8 mouse cellular contexts compared by ENCODE assay signal in genomic region chr7:128348608-128349007, GRCm38 (mm10). TPM values are rescaled to one million over a fixed set of nuclear protein-coding genes. Genes with fewer than 3 reads are reported as not detected.
DNase-seq lines count a peak whose midpoint lies in the region; ATAC-seq and TF ChIP-seq lines count a peak whose summit lies in the region.
"Had no signal": no experiment of that assay in that cellular context is flagged by ENCODE, and none has a peak within 500 bp of the region (broad histone marks: within the 10 kb centered on the region; RNA-seq: fewer than 3 reads in every experiment).

No protein-coding gene starts in this region.

- H3K36me3 ChIP-seq in liver, postnatal 0 days (replicated peaks; ENCODE audit: insufficient read depth, low read length): no peaks in the 10 kb centered on the region
- H3K36me3 ChIP-seq: neural tube, embryonic 13.5 days had no signal

- intact Hi-C loops in gastrocnemius, postnatal 36 days (cut with DNase I): loop anchor here (5.0 kb wide), 1 partner anchor 359 kb away; no protein-coding TSS in a partner anchor

- TF ChIP-seq CTCF in liver, postnatal 0 days (IDR thresholded peaks at IDR 0.05; ENCODE audit: low read depth): 0 out of 2 replicates have a peak, but pooled peaks have one; percentile 1

- no peak overlapping the region for H3K4me2 ChIP-seq in liver, postnatal 0 days (ENCODE audit: low read depth, low read length)
- H3K4me2 ChIP-seq: neural tube, embryonic 13.5 days had no signal

- no peaks in the 10 kb centered on the region for H3K27me3 ChIP-seq in liver, postnatal 0 days (ENCODE audit: insufficient read depth, low read length)
- H3K27me3 ChIP-seq: neural tube, embryonic 13.5 days had no signal

- WGBS in liver, postnatal 0 days (ENCODE audit: insufficient replicate concordance): 45% methylated on average over 1 of the region's 1 CpGs

- H3K4me1 ChIP-seq in liver, postnatal 0 days (ENCODE audit: insufficient read depth): no peaks in the 10 kb centered on the region

- H3K9ac ChIP-seq in liver, postnatal 0 days (replicated peaks): no peak overlapping the region
- H3K9ac ChIP-seq: neural tube, embryonic 13.5 days had no signal

- peak; percentile 50; the same call in 1 of the 2 replicates for ATAC-seq in liver, postnatal 0 days

- H3K27ac ChIP-seq in liver, postnatal 0 days (ENCODE audit: low read depth): no peak overlapping the region
- H3K27ac ChIP-seq: neural tube, embryonic 13.5 days had no signal

- peak; percentile 47 to 53 for DNase-seq in right cerebral cortex, postnatal 10 days (ENCODE audit: low spot score in 2 of 2)
- no peak for DNase-seq in right cerebral cortex, adult 2 months (ENCODE audit: low spot score in 2 of 2)
- DNase-seq in brain, adult 2 months (ENCODE audit: low read depth, low spot score): peak; percentile 77
- peak; percentile 53 to 64 for DNase-seq in gastrocnemius, postnatal 36 days
- DNase-seq in liver, postnatal 0 days: peak; percentile 32
- DNase-seq in layer of hippocampus, postnatal 14 days (ENCODE audit: low spot score in 2 of 2): no peak
- no peak for DNase-seq in thymus, postnatal 36 days

- H3K4me3 ChIP-seq in liver, postnatal 0 days (ENCODE audit: low read depth, low read length): no peak overlapping the region
- H3K4me3 ChIP-seq: neural tube, embryonic 13.5 days had no signal

- no peaks in the 10 kb centered on the region for H3K9me3 ChIP-seq in liver, postnatal 0 days (ENCODE audit: low read length)
- H3K9me3 ChIP-seq: neural tube, embryonic 13.5 days had no signal

- no peak for TF ChIP-seq EP300 in liver, postnatal 0 days (IDR thresholded peaks at IDR 0.05; ENCODE audit: low read depth)

RNA-seq across cellular contexts. Expression of gene BC017158, which starts 50.6 kb away (rescaled TPM):
- 1 to 10 TPM; 2.5 to 2.6 TPM for total RNA-seq in gastrocnemius, postnatal 36 days (2021)
- polyA plus RNA-seq in liver, postnatal 0 days (2015; fragmentation: Nextera tagmentation; extraction: Ambion mirVana): 9.4 and 9.6 TPM in 2 replicates
- 10 to 100 TPM; 23.6 to 24.6 TPM for total RNA-seq in layer of hippocampus, postnatal 14 days (2021)

Comparison
In these comparisons a context has a peak if more than half of its experiments do, and no peak if none do; other contexts are left out.
1. DNase-seq: peak in right cerebral cortex, postnatal 10 days (2 of 2), brain, adult 2 months (single experiment), gastrocnemius, postnatal 36 days (2 of 2) and liver, postnatal 0 days (single experiment); none in right cerebral cortex, adult 2 months (0 of 2), layer of hippocampus, postnatal 14 days (0 of 2) and thymus, postnatal 36 days (0 of 2).
2. RNA of gene BC017158, which starts 50.6 kb away (total RNA-seq): 23.6 to 24.6 TPM in layer of hippocampus, postnatal 14 days; 2.5 to 2.6 TPM in gastrocnemius, postnatal 36 days; every median in the first group is over 4 times any median in the second.